ENCODE assay signal across 8 mouse cellular contexts in genomic region chr5:150702714-150703113, GRCm38 (mm10). TPM values are rescaled to one million over a fixed set of nuclear protein-coding genes. Genes with fewer than 3 reads are reported as not detected.
A peak's percentile ranks its signal among the peaks of the same experiment; 100 is the strongest.
DNase-seq lines count a peak whose midpoint lies in the region; ATAC-seq and TF ChIP-seq lines count a peak whose summit lies in the region.

No protein-coding gene starts in this region.

- 0 out of 2 replicates have a peak, but pooled peaks cover 3% of the 10 kb centered on the region for H3K36me3 ChIP-seq in heart, embryonic 10.5 days
- H3K36me3 ChIP-seq in thymus, adult 2 months (ENCODE audit: control insufficient read depth, insufficient read depth, low read length) = no peaks in the 10 kb centered on the region
- no peaks in the 10 kb centered on the region for H3K36me3 ChIP-seq in hindbrain, embryonic 16.5 days (ENCODE audit: control insufficient read depth, insufficient read depth, low read length)

- no peak for TF ChIP-seq CTCF in thymus, adult 2 months (IDR thresholded peaks at IDR 0.05; ENCODE audit: borderline replicate concordance, control insufficient read depth, extremely low read depth, insufficient read depth, low read length, poor library complexity)
- no peak for TF ChIP-seq CTCF in cerebellum, adult 2 months (IDR thresholded peaks at IDR 0.05; ENCODE audit: borderline replicate concordance, insufficient read depth, low read depth, low read length)

- no peak overlapping the region for H3K27ac ChIP-seq in heart, embryonic 10.5 days
- H3K27ac ChIP-seq in thymus, adult 2 months (ENCODE audit: control insufficient read depth, insufficient read depth, low read length) = no peak overlapping the region
- H3K27ac ChIP-seq in cerebellum, adult 2 months (ENCODE audit: insufficient read depth, low read length) = no peak overlapping the region
- H3K27ac ChIP-seq in hindbrain, embryonic 16.5 days (ENCODE audit: low read depth, low read length) = no peak overlapping the region

- H3K4me2 ChIP-seq in hindbrain, embryonic 16.5 days (ENCODE audit: low read length) = no peak overlapping the region

- H3K9me3 ChIP-seq in heart, embryonic 10.5 days = no peaks in the 10 kb centered on the region
- H3K9me3 ChIP-seq in hindbrain, embryonic 16.5 days (ENCODE audit: control insufficient read depth, low read length) = no peaks in the 10 kb centered on the region

- DNase-seq in heart, adult 11 months = peak; percentile 41
- no peak for DNase-seq in heart, embryonic 10.5 days (ENCODE audit: low spot score)
- peak; percentile 50 for DNase-seq in thymus, adult 2 months
- DNase-seq in thymus, adult 18-20 months = no peak
- DNase-seq in cerebellum, adult 2 months = peak; percentile 46 to 60
- peak; percentile 65 for DNase-seq in kidney, postnatal 14 days
- peak; percentile 77 for DNase-seq in naive thymus-derived CD4-positive, alpha-beta T cell, adult 2 months (ENCODE audit: low read depth)

- peaks cover 8% of the 10 kb centered on the region; the same call in 1 of the 2 replicates for H3K4me1 ChIP-seq in heart, embryonic 10.5 days
- H3K4me1 ChIP-seq in thymus, adult 2 months (replicated peaks; ENCODE audit: control insufficient read depth, insufficient read depth, low read length) = no peaks in the 10 kb centered on the region
- no peaks in the 10 kb centered on the region for H3K4me1 ChIP-seq in cerebellum, adult 2 months (ENCODE audit: control insufficient read depth, insufficient read depth, low read length)
- H3K4me1 ChIP-seq in hindbrain, embryonic 16.5 days (ENCODE audit: control insufficient read depth, insufficient read depth, low read depth, low read length) = no peaks in the 10 kb centered on the region; the same call in 1 of the 2 replicates

- H3K27me3 ChIP-seq in heart, embryonic 10.5 days (ENCODE audit: insufficient read depth, poor library complexity, severe bottlenecking) = no peaks in the 10 kb centered on the region
- no peaks in the 10 kb centered on the region for H3K27me3 ChIP-seq in thymus, adult 2 months (ENCODE audit: control insufficient read depth, insufficient read depth, low read length)
- no peaks in the 10 kb centered on the region for H3K27me3 ChIP-seq in cerebellum, adult 2 months (ENCODE audit: control insufficient read depth, insufficient read depth, low read length)
- H3K27me3 ChIP-seq in hindbrain, embryonic 16.5 days (replicated peaks; ENCODE audit: control insufficient read depth, insufficient read depth, low read length) = no peaks in the 10 kb centered on the region

- H3K4me3 ChIP-seq in heart, embryonic 10.5 days = no peak overlapping the region
- H3K4me3 ChIP-seq in thymus, adult 2 months (ENCODE audit: control insufficient read depth, insufficient read depth, low read length) = no peak overlapping the region
- H3K4me3 ChIP-seq in cerebellum, adult 2 months (replicated peaks; ENCODE audit: insufficient read depth, low read depth, low read length) = no peak overlapping the region
- H3K4me3 ChIP-seq in hindbrain, embryonic 16.5 days (ENCODE audit: low read length) = no peak overlapping the region

- no peak for ATAC-seq in hindbrain, embryonic 16.5 days

- no peak for TF ChIP-seq POLR2A in thymus, adult 2 months (IDR thresholded peaks at IDR 0.05; ENCODE audit: control insufficient read depth, extremely low read depth, insufficient read depth, low read length, poor library complexity)
- no peak for TF ChIP-seq POLR2A in cerebellum, adult 2 months (IDR thresholded peaks at IDR 0.05; ENCODE audit: borderline replicate concordance, insufficient read depth, low read length)

- no peak overlapping the region for H3K9ac ChIP-seq in hindbrain, embryonic 16.5 days (ENCODE audit: low read depth, low read length)

- WGBS in heart, embryonic 10.5 days = 72% methylated on average over 2 of the region's 2 CpGs
- 34% methylated on average over 2 of the region's 2 CpGs for WGBS in thymus, adult 2 months
- 16% methylated on average over 2 of the region's 2 CpGs for WGBS in cerebellum, adult 2 months
- WGBS in hindbrain, embryonic 16.5 days = 52% methylated on average over 2 of the region's 2 CpGs

RNA-seq across cellular contexts. Expression of gene Pds5b, which starts 29.2 kb away (rescaled TPM):
- 25.1 and 26.8 TPM in 2 replicates for polyA plus RNA-seq in heart, embryonic 10.5 days (2016; fragmentation: Nextera tagmentation; extraction: Ambion mirVana)
- polyA plus RNA-seq in thymus, adult 2 months (2012; rRNA removed) = 17.6 and 18.7 TPM in 2 replicates
- polyA plus RNA-seq in cerebellum, adult 2 months (2012; rRNA removed) = 27.2 and 27.6 TPM in 2 replicates
- 26.7 and 27.5 TPM in 2 replicates for polyA plus RNA-seq in hindbrain, embryonic 16.5 days (2015; fragmentation: Nextera tagmentation; extraction: Ambion mirVana)

RNA-seq across cellular contexts. Expression of gene N4bp2l2, which starts 36.7 kb away (rescaled TPM):
- 37.5 and 39.8 TPM in 2 replicates for polyA plus RNA-seq in heart, embryonic 10.5 days (2016; fragmentation: Nextera tagmentation; extraction: Ambion mirVana)
- 10.5 and 13.1 TPM in 2 replicates for polyA plus RNA-seq in thymus, adult 2 months (2012; rRNA removed)
- polyA plus RNA-seq in cerebellum, adult 2 months (2012; rRNA removed) = 34.3 and 37.3 TPM in 2 replicates
- polyA plus RNA-seq in hindbrain, embryonic 16.5 days (2015; fragmentation: Nextera tagmentation; extraction: Ambion mirVana) = 24.5 and 25.5 TPM in 2 replicates

Comparison
In these comparisons a context has a peak if more than half of its experiments do, and no peak if none do; other contexts are left out.
1. DNase-seq: peak in heart, adult 11 months (single experiment), thymus, adult 2 months (single experiment), cerebellum, adult 2 months (2 of 2), kidney, postnatal 14 days (single experiment) and naive thymus-derived CD4-positive, alpha-beta T cell, adult 2 months (single experiment); none in heart, embryonic 10.5 days (single experiment) and thymus, adult 18-20 months (0 of 2).